Mouse (Mus musculus): Measurements from ENCODE around the gene Aknad1. TPM values are rescaled to one million over a fixed set of nuclear protein-coding genes. Genes with fewer than 3 reads are reported as not detected.
A peak's percentile ranks its signal among the peaks of the same experiment; 100 is the strongest.

Aknad1 gene
- polyA plus RNA-seq, 2 experiments: 0.30 to 0.88 TPM

DNA sequence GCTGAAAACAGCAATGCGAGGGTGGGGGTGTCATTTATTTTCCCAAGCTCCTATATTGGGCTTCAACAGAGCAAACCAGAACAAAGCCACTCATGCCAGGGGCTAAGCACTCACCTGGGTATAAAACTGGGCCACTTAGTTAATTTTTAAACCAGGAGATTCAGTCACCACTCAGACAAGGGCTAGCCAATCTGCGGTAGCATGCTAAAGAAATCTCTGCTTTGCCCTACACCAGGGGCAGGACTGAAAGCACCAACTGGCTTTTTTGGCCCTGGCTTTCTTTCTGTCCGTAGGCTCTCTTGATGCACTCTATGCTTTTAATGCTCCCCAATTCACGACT, 49.0 kb downstream of the Aknad1 start:
- Histone ChIP-seq H3K4me1 (replicated peaks; ENCODE audit: control insufficient read depth in 2 of 2, insufficient read depth in 2 of 2, low read length in 1 of 2) (peaks cover 0 to 3% of the 10 kb centered on the region in 2 experiments; a peak in 2 of 4 replicates), H3K27me3 (ENCODE audit: control insufficient read depth, insufficient read depth, low read length) (no peaks in the 10 kb centered on the region), H3K4me2 (ENCODE audit: low read depth) (no peak overlapping the region), H3K36me3 (replicated peaks; ENCODE audit: control insufficient read depth, insufficient read depth, low read depth) (peaks cover 3% of the 10 kb centered on the region; the same call in 1 of the 2 replicates), H3K4me3 (ENCODE audit: insufficient read depth in 1 of 2, low read depth in 2 of 2, low read length in 2 of 2) (no peak overlapping the region), H3K9me3 (ENCODE audit: control insufficient read depth, low read length) (no peaks in the 10 kb centered on the region), H3K27ac (no peak overlapping the region), H3K9ac (replicated peaks) (no peak overlapping the region)
- DNase-seq (ENCODE audit: low read depth in 3 of 3, low spot score in 3 of 3): no peak
- 0 out of 2 replicates have a peak, but pooled peaks have one; percentile 5 for ATAC-seq (ENCODE audit: insufficient read depth)
- no peak for TF ChIP-seq EP300 (IDR thresholded peaks at IDR 0.05; ENCODE audit: low read depth)
- no peak for TF ChIP-seq CTCF (IDR thresholded peaks at IDR 0.05; ENCODE audit: low read depth)
- 76% methylated on average over 4 of the region's 4 CpGs for WGBS (ENCODE audit: insufficient replicate concordance)

DNA sequence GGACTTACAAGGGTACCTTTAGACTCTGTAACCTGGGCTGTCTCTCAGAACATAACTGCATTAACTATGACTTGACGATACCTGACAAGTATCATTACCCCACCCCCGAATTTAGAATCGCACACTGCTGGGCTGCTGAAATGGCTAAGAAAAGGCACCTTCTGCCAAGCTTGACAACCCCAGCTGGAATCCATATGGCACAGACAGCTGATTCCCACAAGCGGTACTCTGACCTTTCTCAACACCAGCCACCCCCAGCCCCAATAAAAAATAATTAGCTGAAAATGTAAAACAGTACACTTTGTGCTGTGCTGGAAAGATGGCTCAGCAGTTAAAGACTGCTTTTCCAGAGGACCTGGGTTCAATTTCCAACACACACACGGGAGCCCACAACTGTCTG, 49.8 kb downstream of the Aknad1 start:
- no peaks in the 10 kb centered on the region for H3K9me3 ChIP-seq (ENCODE audit: control insufficient read depth, low read length)
- no peak for TF ChIP-seq CTCF (IDR thresholded peaks at IDR 0.05; ENCODE audit: low read depth)
- no peak for TF ChIP-seq EP300 (IDR thresholded peaks at IDR 0.05; ENCODE audit: low read depth)
- ATAC-seq (ENCODE audit: insufficient read depth) (no peak), DNase-seq (ENCODE audit: low read depth in 3 of 3, low spot score in 3 of 3) (no peak)
- H3K4me1 ChIP-seq (replicated peaks; ENCODE audit: control insufficient read depth in 2 of 2, insufficient read depth in 2 of 2, low read length in 1 of 2): peaks cover 0 to 3% of the 10 kb centered on the region in 2 experiments; a peak in 2 of 4 replicates
- H3K9ac ChIP-seq (replicated peaks): no peak overlapping the region
- no peak overlapping the region for H3K27ac ChIP-seq
- H3K4me2 ChIP-seq (ENCODE audit: low read depth): no peak overlapping the region
- 79% methylated on average over 5 of the region's 5 CpGs for WGBS (ENCODE audit: insufficient replicate concordance)
- no peak overlapping the region for H3K4me3 ChIP-seq (ENCODE audit: insufficient read depth in 1 of 2, low read depth in 2 of 2, low read length in 2 of 2)
- peaks cover 3% of the 10 kb centered on the region; the same call in 1 of the 2 replicates for H3K36me3 ChIP-seq (replicated peaks; ENCODE audit: control insufficient read depth, insufficient read depth, low read depth)
- H3K27me3 ChIP-seq (ENCODE audit: control insufficient read depth, insufficient read depth, low read length): no peaks in the 10 kb centered on the region

DNA sequence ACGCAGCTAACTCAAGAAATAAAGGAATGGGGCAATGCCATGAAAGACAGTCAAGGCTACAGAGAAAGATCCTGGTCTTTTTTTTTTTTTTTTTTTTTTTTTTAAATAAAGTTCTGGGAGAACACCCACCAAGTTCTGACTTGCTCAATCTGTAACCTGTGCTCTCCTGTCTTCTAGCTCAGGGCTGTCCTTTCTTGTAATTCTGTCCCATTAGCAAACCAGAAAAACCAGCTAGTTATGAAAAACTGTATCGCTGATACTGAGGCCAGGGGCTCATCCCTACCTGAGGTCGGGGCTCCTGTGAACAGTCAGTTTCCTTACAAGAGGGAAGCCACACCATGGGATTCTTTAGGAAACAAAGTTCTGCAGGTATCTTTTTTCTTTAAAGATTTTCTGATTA, 51.0 kb downstream of the Aknad1 start:
- Histone ChIP-seq H3K27ac (no peak overlapping the region), H3K9me3 (ENCODE audit: control insufficient read depth, low read length) (no peaks in the 10 kb centered on the region), H3K27me3 (ENCODE audit: control insufficient read depth, insufficient read depth, low read length) (no peaks in the 10 kb centered on the region), H3K4me1 (replicated peaks; ENCODE audit: control insufficient read depth in 2 of 2, insufficient read depth in 2 of 2, low read length in 1 of 2) (peaks cover 0 to 3% of the 10 kb centered on the region in 2 experiments; a peak in 2 of 4 replicates), H3K9ac (replicated peaks) (no peak overlapping the region), H3K36me3 (replicated peaks; ENCODE audit: control insufficient read depth, insufficient read depth, low read depth) (peaks cover 6% of the 10 kb centered on the region; the same call in 1 of the 2 replicates), H3K4me2 (ENCODE audit: low read depth) (no peak overlapping the region), H3K4me3 (ENCODE audit: insufficient read depth in 1 of 2, low read depth in 2 of 2, low read length in 2 of 2) (no peak overlapping the region)
- DNase-seq (ENCODE audit: low read depth in 3 of 3, low spot score in 3 of 3) (no peak), ATAC-seq (ENCODE audit: insufficient read depth) (no peak)
- WGBS (ENCODE audit: insufficient replicate concordance): 70% methylated on average over 3 of the region's 3 CpGs
- TF ChIP-seq CTCF (IDR thresholded peaks at IDR 0.05; ENCODE audit: low read depth) (no peak), EP300 (IDR thresholded peaks at IDR 0.05; ENCODE audit: low read depth) (no peak)

DNA sequence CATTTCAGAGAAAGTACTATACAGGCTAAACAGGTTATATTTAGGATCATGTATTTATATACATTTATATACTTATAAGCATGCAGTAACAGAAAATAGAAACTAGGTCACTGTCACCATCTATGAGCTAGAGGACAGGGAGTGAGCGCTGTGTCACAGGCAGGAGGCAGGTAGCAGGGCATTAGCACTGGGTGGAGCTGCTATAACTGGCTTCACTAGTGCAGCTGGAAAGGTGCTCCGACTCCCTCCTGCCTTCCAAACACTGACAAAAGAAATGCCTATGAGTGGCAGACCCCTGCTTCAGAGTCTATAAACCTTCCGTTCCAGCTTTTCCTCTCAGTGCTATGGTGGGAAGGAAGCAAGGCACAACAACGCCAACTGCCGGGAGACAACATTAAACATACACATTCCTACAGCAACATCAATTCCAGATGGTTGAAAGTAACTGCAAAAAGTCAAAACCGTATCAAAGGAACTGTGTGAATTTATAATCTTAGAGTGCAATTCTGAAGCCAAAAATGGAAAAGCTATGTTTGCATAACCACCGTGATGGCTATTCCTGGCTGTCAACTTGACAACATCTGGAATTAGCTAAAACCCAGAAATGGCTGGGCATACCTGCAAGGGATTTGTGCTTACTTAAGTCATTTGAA, 51.7 kb downstream of the Aknad1 start:
- Histone ChIP-seq H3K9me3 (ENCODE audit: control insufficient read depth, low read length) (no peaks in the 10 kb centered on the region), H3K27ac (no peak overlapping the region)

DNA sequence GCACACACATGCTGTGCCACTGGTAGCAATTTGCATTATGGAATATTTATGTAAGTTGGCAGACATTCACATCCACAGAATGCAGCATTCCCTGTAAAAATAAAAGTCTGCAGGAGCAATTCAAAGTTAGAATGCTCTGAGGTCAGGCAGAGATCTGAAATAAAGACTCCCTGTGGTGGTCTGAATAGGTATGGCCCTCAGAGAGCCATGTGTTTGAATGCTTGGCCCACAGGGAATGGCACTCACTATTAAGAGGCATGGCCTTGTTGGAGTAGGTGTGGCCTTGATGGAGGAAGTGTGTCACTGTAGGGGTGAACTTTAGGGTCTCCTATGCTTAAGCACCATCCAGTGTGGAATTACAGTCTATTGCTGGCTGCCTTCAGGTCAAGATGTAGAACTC, 53.0 kb downstream of the Aknad1 start:
- DNase-seq (ENCODE audit: low read depth in 3 of 3, low spot score in 3 of 3) (no peak), ATAC-seq (ENCODE audit: insufficient read depth) (no peak)
- Histone ChIP-seq H3K27ac (no peak overlapping the region), H3K36me3 (replicated peaks; ENCODE audit: control insufficient read depth, insufficient read depth, low read depth) (peaks cover 8% of the 10 kb centered on the region; the same call in 1 of the 2 replicates), H3K9ac (replicated peaks) (no peak overlapping the region), H3K4me2 (ENCODE audit: low read depth) (no peak overlapping the region), H3K4me1 (replicated peaks; ENCODE audit: control insufficient read depth in 2 of 2, insufficient read depth in 2 of 2, low read length in 1 of 2) (peaks cover 0 to 3% of the 10 kb centered on the region in 2 experiments; a peak in 2 of 4 replicates), H3K27me3 (ENCODE audit: control insufficient read depth, insufficient read depth, low read length) (no peaks in the 10 kb centered on the region), H3K4me3 (ENCODE audit: insufficient read depth in 1 of 2, low read depth in 2 of 2, low read length in 2 of 2) (no peak overlapping the region), H3K9me3 (ENCODE audit: control insufficient read depth, low read length) (no peaks in the 10 kb centered on the region)
- no peak for TF ChIP-seq EP300 (IDR thresholded peaks at IDR 0.05; ENCODE audit: low read depth)
- no peak for TF ChIP-seq CTCF (IDR thresholded peaks at IDR 0.05; ENCODE audit: low read depth)

More for the DNA sequence above, 51.7 kb downstream of the Aknad1 start:
- H3K4me1 ChIP-seq (replicated peaks; ENCODE audit: control insufficient read depth in 2 of 2, insufficient read depth in 2 of 2, low read length in 1 of 2): peaks cover 0 to 3% of the 10 kb centered on the region in 2 experiments; a peak in 2 of 4 replicates
- 81% methylated on average over 7 of the region's 7 CpGs for WGBS (ENCODE audit: insufficient replicate concordance)
- TF ChIP-seq EP300 (IDR thresholded peaks at IDR 0.05; ENCODE audit: low read depth) (no peak), CTCF (IDR thresholded peaks at IDR 0.05; ENCODE audit: low read depth) (no peak)
- no peak overlapping the region for H3K4me3 ChIP-seq (ENCODE audit: insufficient read depth in 1 of 2, low read depth in 2 of 2, low read length in 2 of 2)
- no peak overlapping the region for H3K9ac ChIP-seq (replicated peaks)
- ATAC-seq (ENCODE audit: insufficient read depth): no peak
- H3K27me3 ChIP-seq (ENCODE audit: control insufficient read depth, insufficient read depth, low read length): no peaks in the 10 kb centered on the region
- no peak for DNase-seq (ENCODE audit: low read depth in 3 of 3, low spot score in 3 of 3)
- H3K36me3 ChIP-seq (replicated peaks; ENCODE audit: control insufficient read depth, insufficient read depth, low read depth): peaks cover 8% of the 10 kb centered on the region; the same call in 1 of the 2 replicates
- no peak overlapping the region for H3K4me2 ChIP-seq (ENCODE audit: low read depth)

All from liver, embryonic 14.5 days (tissue).